ENCODE assay signal across 27 mouse cellular contexts in genomic region chr14:31856007-31856406, GRCm38 (mm10). TPM values are rescaled to one million over a fixed set of nuclear protein-coding genes. Genes with fewer than 3 reads are reported as not detected.
DNase-seq lines count a peak whose midpoint lies in the region; ATAC-seq lines count a peak whose summit lies in the region.
"Had no signal": no experiment of that assay in that cellular context is flagged by ENCODE, and none has a peak within 500 bp of the region (broad histone marks: within the 10 kb centered on the region; RNA-seq: fewer than 3 reads in every experiment).

No protein-coding gene starts in this region.

- WGBS in embryonic facial prominence, embryonic 13.5 days = 72% methylated on average over 5 of the region's 5 CpGs
- 84% methylated on average over 5 of the region's 5 CpGs for WGBS in embryonic facial prominence, embryonic 10.5 days

- 0 out of 2 replicates have a peak overlapping the region, but pooled peaks have one; percentile 39 for H3K27ac ChIP-seq in embryonic facial prominence, embryonic 13.5 days
- H3K27ac ChIP-seq in embryonic facial prominence, embryonic 10.5 days (replicated peaks) = no peak overlapping the region
- H3K27ac ChIP-seq: forebrain, embryonic 10.5 days; heart, embryonic 13.5 days; kidney, embryonic 15.5 days; limb, embryonic 12.5 days; neural tube, embryonic 15.5 days had no signal

- no peaks in the 10 kb centered on the region for H3K9me3 ChIP-seq in embryonic facial prominence, embryonic 13.5 days
- no peaks in the 10 kb centered on the region for H3K9me3 ChIP-seq in embryonic facial prominence, embryonic 10.5 days
- H3K9me3 ChIP-seq: forebrain, embryonic 10.5 days; heart, embryonic 13.5 days; kidney, embryonic 15.5 days; limb, embryonic 12.5 days; neural tube, embryonic 15.5 days had no signal

- H3K9ac ChIP-seq in embryonic facial prominence, embryonic 13.5 days = no peak overlapping the region
- H3K9ac ChIP-seq: heart, embryonic 13.5 days; kidney, embryonic 15.5 days; limb, embryonic 12.5 days; liver, postnatal 0 days; neural tube, embryonic 15.5 days had no signal

- ATAC-seq in embryonic facial prominence, embryonic 13.5 days (ENCODE audit: insufficient number of reproducible peaks, insufficient read depth, low FRiP score, low TSS enrichment, low read depth) = no peak
- ATAC-seq in erythroid progenitor cell, adult 5-6 weeks (replicated peaks; ENCODE audit: low FRiP score, poor library complexity, severe bottlenecking) = no peak
- ATAC-seq: activated CD4-positive, CD25-positive, alpha-beta regulatory T cell, adult 4 months; forebrain, embryonic 16.5 days; liver, postnatal 0 days; lung, postnatal 0 days had no signal

- no peaks in the 10 kb centered on the region for H3K27me3 ChIP-seq in embryonic facial prominence, embryonic 13.5 days
- no peaks in the 10 kb centered on the region for H3K27me3 ChIP-seq in embryonic facial prominence, embryonic 10.5 days (replicated peaks; ENCODE audit: low read depth, poor library complexity, severe bottlenecking)
- H3K27me3 ChIP-seq: heart, embryonic 13.5 days; kidney, embryonic 15.5 days; limb, embryonic 12.5 days; neural tube, embryonic 15.5 days had no signal

- no peak overlapping the region for H3K4me2 ChIP-seq in embryonic facial prominence, embryonic 13.5 days
- H3K4me2 ChIP-seq: heart, embryonic 13.5 days; kidney, embryonic 15.5 days; limb, embryonic 12.5 days; liver, embryonic 11.5 days; midbrain, embryonic 11.5 days; neural tube, embryonic 15.5 days had no signal

- intact Hi-C loops in left cerebral cortex, postnatal 4 days (cut with DNase I) = no loop called here

- DNase-seq in embryonic facial prominence, embryonic 10.5 days (ENCODE audit: low spot score) = no peak
- DNase-seq in left cerebral cortex, adult 18-20 months (ENCODE audit: low spot score in 2 of 2) = peak; percentile 30 to 44
- no peak for DNase-seq in left cerebral cortex, postnatal 4 days
- peak; percentile 42 to 53 for DNase-seq in left cerebral cortex, adult 8-10 months (ENCODE audit: low spot score in 2 of 2)
- DNase-seq in right cerebral cortex, postnatal 36 days (ENCODE audit: low spot score in 2 of 2) = peak; percentile 12 to 62
- no peak for DNase-seq in lung, postnatal 25 days (ENCODE audit: low spot score)
- DNase-seq: adrenal gland, postnatal 10 days; cerebellum, adult 8-10 months; cerebellum, postnatal 36 days; gastrocnemius, postnatal 14 days; heart, adult 18-20 months; heart, postnatal 14 days; kidney, adult 11 months; kidney, postnatal 4 days; liver, postnatal 0 days had no signal

- peaks cover 14% of the 10 kb centered on the region for H3K4me1 ChIP-seq in embryonic facial prominence, embryonic 13.5 days
- peaks cover 9% of the 10 kb centered on the region for H3K4me1 ChIP-seq in embryonic facial prominence, embryonic 10.5 days

- H3K36me3 ChIP-seq in embryonic facial prominence, embryonic 13.5 days = no peaks in the 10 kb centered on the region
- no peaks in the 10 kb centered on the region for H3K36me3 ChIP-seq in embryonic facial prominence, embryonic 10.5 days (replicated peaks)
- H3K36me3 ChIP-seq: forebrain, embryonic 10.5 days; heart, embryonic 13.5 days; kidney, embryonic 15.5 days; limb, embryonic 12.5 days; neural tube, embryonic 15.5 days had no signal

- no peak overlapping the region for H3K4me3 ChIP-seq in embryonic facial prominence, embryonic 13.5 days
- H3K4me3 ChIP-seq in embryonic facial prominence, embryonic 10.5 days = no peak overlapping the region
- H3K4me3 ChIP-seq: forebrain, embryonic 10.5 days; heart, embryonic 13.5 days; kidney, embryonic 15.5 days; limb, embryonic 12.5 days; neural tube, embryonic 15.5 days had no signal

RNA-seq across cellular contexts. Expression of gene Ankrd28, which starts 25.6 kb away (rescaled TPM):
- polyA plus RNA-seq in embryonic facial prominence, embryonic 13.5 days (2015; fragmentation: Nextera tagmentation; extraction: Ambion mirVana) = 10.6 and 10.9 TPM in 2 replicates
- 9.5 and 10.7 TPM in 2 replicates for polyA plus RNA-seq in embryonic facial prominence, embryonic 10.5 days (2016; fragmentation: Nextera tagmentation; extraction: Ambion mirVana)
- 10 to 100 TPM; 47.4 to 53.5 TPM for total RNA-seq in left cerebral cortex, adult 18-20 months (2021)
- 10 to 100 TPM; 57.5 to 60.8 TPM for total RNA-seq in left cerebral cortex, postnatal 4 days (2021)
- 10 to 100 TPM; 61.3 to 65.9 (median 64.2) TPM for total RNA-seq in left cerebral cortex, adult 8-10 months (2022)
- total RNA-seq in erythroid progenitor cell, adult 5-6 weeks (2015; ENCODE audit: low replicate concordance) = 21.4 and 21.6 TPM in 2 replicates
- 20.4 and 26.2 TPM in 2 replicates for total RNA-seq in erythroid progenitor cell, adult 5-6 weeks (2017; ENCODE audit: low replicate concordance)

Comparison
In these comparisons a context has a peak if more than half of its experiments do, and no peak if none do; other contexts are left out.
1. DNase-seq: peak in left cerebral cortex, adult 18-20 months (2 of 2), left cerebral cortex, adult 8-10 months (2 of 2) and right cerebral cortex, postnatal 36 days (2 of 2); none in embryonic facial prominence, embryonic 10.5 days (single experiment), left cerebral cortex, postnatal 4 days (single experiment) and lung, postnatal 25 days (single experiment).